Mouse (Mus musculus) testis, adult 2 months (tissue): ENCODE measurements around the gene Gpr146. TPM values are rescaled to one million over a fixed set of nuclear protein-coding genes. Genes with fewer than 3 reads are reported as not detected.

ENCODE experiments used
- H3K27ac ChIP-seq: fragments of 200-500 bp; 2 replicates; pipeline ENCODE4 v1.5.1; 2012; ENCODE audit warnings: low read depth, low read length; ENCODE audit not compliant: control insufficient read depth, insufficient read depth
- H3K27me3 ChIP-seq: fragments of 200-500 bp; 2 replicates; pipeline ENCODE4 v1.6.1; 2012; ENCODE audit warnings: mild to moderate bottlenecking, low read length, moderate library complexity; ENCODE audit not compliant: control insufficient read depth, insufficient read depth
- H3K36me3 ChIP-seq: fragments of 200-500 bp; 2 replicates; pipeline ENCODE4 v1.6.1; 2012; ENCODE audit warnings: mild to moderate bottlenecking, low read length; ENCODE audit not compliant: control insufficient read depth, insufficient read depth
- H3K4me1 ChIP-seq: fragments of 200-500 bp; 2 replicates; pipeline ENCODE4 v1.6.1; 2012; ENCODE audit warnings: low read length; ENCODE audit not compliant: control insufficient read depth, insufficient read depth
- H3K4me3 ChIP-seq: fragments of 200-500 bp; 2 replicates; pipeline ENCODE4 v1.5.1; 2012; ENCODE audit warnings: low read depth, mild to moderate bottlenecking, low read length, moderate library complexity, mixed read lengths; ENCODE audit not compliant: control insufficient read depth
- CTCF ChIP-seq: fragments of 200-500 bp; IDR thresholded peaks from 2 replicates; pipeline ENCODE4 v1.5.1; 2012; ENCODE audit warnings: low read depth, mild to moderate bottlenecking, inconsistent platforms, low read length, moderate library complexity; ENCODE audit not compliant: control insufficient read depth, insufficient read depth, insufficient replicate concordance
- POLR2A ChIP-seq: fragments of 200-500 bp; IDR thresholded peaks from 2 replicates; pipeline ENCODE4 v1.6.1; 2012; ENCODE audit warnings: low read depth, mild to moderate bottlenecking, inconsistent platforms, low read length, moderate library complexity; ENCODE audit not compliant: control insufficient read depth
- polyA plus RNA-seq: library from polyadenylated mRNA; depleted of rRNA; stranded (reverse); fragments of >200 nt; gene quantifications from 2 replicates; pipeline ENCODE4 v1.2.3, GENCODE M21; 2012

Gene Gpr146
- polyA plus RNA-seq, 1 experiment, result 1.2 TPM

DNA sequence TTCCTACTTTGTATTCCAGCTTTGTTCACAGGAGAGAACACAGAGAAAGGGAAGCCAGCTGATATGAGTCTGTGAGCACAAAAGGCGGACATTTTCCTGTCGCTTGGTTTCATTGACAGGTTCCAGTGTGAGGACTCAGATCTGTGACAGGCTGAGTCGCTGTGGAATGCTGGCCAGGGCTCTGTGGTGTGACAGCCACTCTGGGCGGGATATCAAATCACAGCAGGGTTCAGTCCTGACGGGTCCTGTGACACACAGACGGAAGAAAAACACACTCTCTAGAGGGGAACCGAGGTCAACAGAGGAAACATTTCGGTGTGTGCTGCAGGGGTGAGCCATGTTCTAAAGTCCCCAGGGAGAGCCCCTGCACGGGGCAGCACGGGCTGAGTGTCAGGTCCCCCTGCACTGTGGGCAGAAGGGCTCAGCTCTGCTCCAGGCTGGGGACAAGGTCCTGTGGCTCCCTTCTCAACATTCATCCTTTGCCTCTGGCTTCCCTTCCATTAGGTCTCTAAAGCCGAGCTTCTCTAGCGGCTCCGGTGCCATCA, 39.6 kb upstream of the Gpr146 start:
- Histone ChIP-seq H3K4me1 (peaks cover 5% of the 10 kb centered on the region; the same call in 1 of the 2 replicates), H3K36me3 (peaks cover 3% of the 10 kb centered on the region), H3K4me3 (no peak overlapping the region), H3K27ac (no peak overlapping the region), H3K27me3 (no peaks in the 10 kb centered on the region)
- no peak for TF ChIP-seq POLR2A
- TF ChIP-seq CTCF, result no peak

DNA sequence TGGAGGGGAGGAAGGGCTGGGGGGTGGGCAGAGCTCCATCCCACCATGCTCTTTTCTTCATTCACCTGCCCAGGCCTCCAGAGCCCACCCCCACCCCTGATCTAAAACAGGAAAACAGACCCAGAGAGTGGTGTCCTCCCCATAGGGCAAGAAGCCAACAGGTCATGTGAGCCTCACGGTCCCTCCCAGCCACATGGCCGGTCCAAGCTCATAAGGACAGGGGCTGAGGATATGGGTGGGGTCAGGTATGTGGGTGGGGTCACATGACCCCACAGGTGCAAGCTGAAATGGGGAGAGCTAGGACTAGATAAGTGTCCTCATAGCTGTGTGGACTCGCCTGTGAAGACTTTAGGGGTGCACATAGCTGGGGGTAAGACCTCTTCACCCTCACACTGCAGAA, 39.1 kb upstream of the Gpr146 start:
- H3K27ac ChIP-seq, result no peak overlapping the region
- peaks cover 3% of the 10 kb centered on the region for H3K36me3 ChIP-seq
- no peaks in the 10 kb centered on the region for H3K27me3 ChIP-seq
- H3K4me3 ChIP-seq, result no peak overlapping the region
- peaks cover 5% of the 10 kb centered on the region; the same call in 1 of the 2 replicates for H3K4me1 ChIP-seq
- TF ChIP-seq POLR2A, result no peak
- TF ChIP-seq CTCF, result no peak

DNA sequence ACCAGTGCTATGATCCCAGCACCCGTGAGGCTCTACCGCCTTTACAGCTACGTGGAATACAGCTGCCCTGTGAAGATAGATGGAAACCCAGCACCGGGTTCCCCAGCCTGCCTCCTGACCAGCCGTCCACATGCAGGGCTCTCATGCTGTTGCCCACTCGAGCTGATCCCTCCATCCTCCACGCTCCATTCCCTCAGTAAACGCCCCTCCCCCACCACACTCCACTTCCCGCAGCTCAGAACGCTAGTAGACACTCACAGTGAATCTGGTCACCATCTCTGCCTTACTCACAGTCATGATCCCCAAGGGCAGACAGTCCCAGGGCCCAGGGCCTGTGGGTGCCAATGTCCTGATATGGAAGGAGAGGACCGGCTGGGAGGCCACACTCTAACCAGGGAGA, 38.6 kb upstream of the Gpr146 start:
- TF ChIP-seq POLR2A, result no peak
- no peak for TF ChIP-seq CTCF
- H3K27ac ChIP-seq, result no peak overlapping the region
- peaks cover 3% of the 10 kb centered on the region for H3K36me3 ChIP-seq
- H3K4me1 ChIP-seq, result peaks cover 9% of the 10 kb centered on the region
- H3K27me3 ChIP-seq, result no peaks in the 10 kb centered on the region
- no peak overlapping the region for H3K4me3 ChIP-seq

DNA sequence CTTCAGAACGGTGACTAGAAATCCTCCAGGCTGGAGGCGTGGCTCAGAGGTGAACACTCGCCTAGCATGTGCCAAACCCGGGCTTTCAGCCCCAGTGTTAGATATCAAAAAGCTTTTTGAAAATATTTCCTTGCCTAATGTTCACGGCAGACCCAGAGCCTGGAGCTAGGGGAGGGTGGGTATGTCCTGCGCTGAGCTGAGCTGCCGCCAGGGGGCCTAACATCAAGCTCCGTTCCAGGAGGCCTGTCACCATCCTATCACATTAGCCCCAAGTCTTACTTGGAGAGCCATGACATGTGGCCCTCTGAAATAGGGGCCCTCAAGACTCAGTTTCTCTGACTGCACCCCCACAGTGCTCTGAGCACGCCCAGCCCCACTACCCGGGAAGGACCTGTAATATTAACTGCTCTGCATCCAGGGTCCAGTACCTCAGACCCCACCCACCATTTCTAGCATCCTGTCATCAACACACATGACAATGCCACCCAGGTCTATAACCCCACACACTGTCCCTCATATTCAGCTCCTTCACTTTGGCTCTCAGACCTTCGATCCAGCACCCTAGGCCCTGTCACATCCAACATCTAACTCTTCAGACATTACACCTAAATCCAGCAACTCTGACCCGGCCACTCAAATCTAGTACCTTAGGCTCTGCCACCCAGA, 33.3 kb upstream of the Gpr146 start:
- Histone ChIP-seq H3K36me3 (peaks cover 3% of the 10 kb centered on the region), H3K4me3 (peak overlapping the region; percentile 97), H3K4me1 (peaks cover 11% of the 10 kb centered on the region), H3K27me3 (no peaks in the 10 kb centered on the region), H3K27ac (no peak overlapping the region)
- TF ChIP-seq CTCF (peak; percentile 73; the same call in 1 of the 2 replicates), POLR2A (no peak)

DNA sequence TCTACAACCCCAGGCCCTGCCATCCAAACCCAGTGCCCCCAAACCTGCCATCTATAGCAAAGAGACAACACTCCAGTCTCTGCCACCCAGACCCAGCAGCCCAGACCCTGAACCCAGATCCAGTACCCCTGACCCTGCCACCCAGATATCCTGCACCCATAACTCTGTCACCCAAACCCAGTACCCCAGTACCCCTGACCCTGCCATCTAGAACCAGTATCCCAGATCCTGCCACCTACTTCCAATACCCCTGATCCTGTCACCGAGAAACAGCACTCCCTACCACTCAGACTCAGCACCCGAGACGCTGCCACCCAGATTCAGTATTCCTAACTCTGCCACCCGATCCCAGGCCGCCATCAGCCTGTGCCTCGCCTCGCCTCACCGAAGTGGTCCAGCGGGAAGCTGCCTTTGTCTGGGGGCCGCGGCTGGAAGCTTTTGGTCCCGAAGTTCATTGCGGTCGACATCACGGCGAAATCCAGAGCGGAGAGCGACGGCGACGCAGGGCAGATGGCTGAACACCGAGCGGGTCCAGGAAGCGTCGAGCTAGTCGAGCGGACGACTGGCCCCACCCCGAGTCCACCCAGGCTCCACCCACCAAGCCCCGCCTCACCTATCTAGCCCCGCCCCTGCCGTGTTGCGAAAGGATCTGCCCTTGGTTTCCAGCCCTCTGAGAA, 32.7 kb upstream of the Gpr146 start:
- peaks cover 11% of the 10 kb centered on the region for H3K4me1 ChIP-seq
- no peaks in the 10 kb centered on the region for H3K27me3 ChIP-seq
- peak overlapping the region; percentile 79 for H3K27ac ChIP-seq
- H3K4me3 ChIP-seq, result peak overlapping the region; percentile 97
- TF ChIP-seq CTCF (no peak), POLR2A (peak; percentile 73)
- H3K36me3 ChIP-seq, result peaks cover 3% of the 10 kb centered on the region

DNA sequence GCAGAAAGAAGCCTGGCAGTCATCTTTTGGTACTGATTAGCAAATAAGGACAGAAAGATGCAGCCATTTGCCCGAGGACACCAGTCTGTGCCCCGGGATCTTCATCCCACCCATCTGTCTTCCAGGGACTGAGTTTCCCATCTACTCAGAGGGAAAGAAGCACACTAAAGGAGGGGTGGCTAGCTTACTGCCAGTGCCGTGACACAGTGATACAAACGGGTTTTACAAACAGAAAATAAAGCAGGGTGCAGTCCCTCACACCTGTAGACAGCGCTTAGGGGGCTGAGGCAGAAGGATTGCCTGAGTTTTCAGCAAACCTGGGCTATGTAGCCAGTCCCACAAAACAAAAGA, 32.2 kb upstream of the Gpr146 start:
- peaks cover 3% of the 10 kb centered on the region for H3K36me3 ChIP-seq
- peaks cover 11% of the 10 kb centered on the region for H3K4me1 ChIP-seq
- no peak for TF ChIP-seq CTCF
- no peaks in the 10 kb centered on the region for H3K27me3 ChIP-seq
- peak overlapping the region; percentile 97 for H3K4me3 ChIP-seq
- no peak overlapping the region for H3K27ac ChIP-seq

DNA sequence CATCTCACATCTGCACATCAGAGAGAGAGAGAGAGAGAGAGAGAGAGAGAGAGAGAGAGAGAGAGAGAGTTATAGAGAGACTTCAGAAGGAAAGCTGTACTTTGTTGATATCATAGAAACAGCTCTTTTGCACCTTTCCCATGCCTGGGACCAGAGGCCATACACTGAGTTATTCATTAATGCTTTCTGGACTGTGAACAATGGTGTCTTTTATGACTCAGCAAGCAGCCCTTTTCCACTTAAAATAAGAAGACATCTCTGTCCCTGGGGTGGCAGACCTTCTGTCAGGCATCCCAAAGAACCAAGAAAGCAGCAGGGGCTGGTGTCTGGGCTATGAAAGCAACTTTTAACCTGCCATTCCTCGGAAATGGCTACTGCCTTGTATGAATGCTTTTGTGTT, 30.3 kb upstream of the Gpr146 start:
- Histone ChIP-seq H3K4me3 (no peak overlapping the region), H3K4me1 (peaks cover 11% of the 10 kb centered on the region), H3K27me3 (no peaks in the 10 kb centered on the region), H3K36me3 (no peaks in the 10 kb centered on the region), H3K27ac (no peak overlapping the region)
- TF ChIP-seq CTCF (no peak), POLR2A (no peak)
